Mouse (Mus musculus) midbrain, embryonic 14.5 days (tissue): ENCODE measurements at regions not wholly inside any gene's neighbourhood (a gene's known extent, or its start where the extent isn't known, plus 50 kb on each side); places are given as distances from the start of the nearest gene placed in this dataset.

Experiments
- ATAC-seq: fragments of 200-750 bp; cut with Nextera tagmentation; 2 replicates; pipeline ENCODE4 v1.8.0; 2017; ENCODE audit warnings: moderate number of reproducible peaks, moderate library complexity; ENCODE audit not compliant: low FRiP score, low TSS enrichment
- DNase-seq: peaks from one replicate; pipeline ENCODE4 v3.0.0-alpha.2; 2015
- H3K27ac ChIP-seq: fragments of 300-500 bp; sonication (generic); replicated peaks from 2 replicates; pipeline ENCODE4 v1.5.1; 2014; ENCODE audit warnings: mild to moderate bottlenecking, low read depth, low read length, moderate library complexity
- H3K27me3 ChIP-seq: fragments of 300-500 bp; sonication (generic); 2 replicates; pipeline ENCODE4 v1.6.1; 2014; ENCODE audit warnings: low read length, control low read depth, mixed read lengths; ENCODE audit not compliant: control insufficient read depth, insufficient read depth
- H3K36me3 ChIP-seq: fragments of 300-500 bp; sonication (generic); 2 replicates; pipeline ENCODE4 v1.6.1; 2014; ENCODE audit warnings: low read length, control low read depth; ENCODE audit not compliant: control insufficient read depth, insufficient read depth
- H3K4me1 ChIP-seq: fragments of 300-500 bp; sonication (generic); 2 replicates; pipeline ENCODE4 v1.6.1; 2014; ENCODE audit warnings: mild to moderate bottlenecking, antibody characterized with exemption, low read length, control low read depth; ENCODE audit not compliant: control insufficient read depth, insufficient read depth
- H3K4me2 ChIP-seq: fragments of 300-500 bp; sonication (generic); 2 replicates; pipeline ENCODE4 v1.6.1; 2014; ENCODE audit warnings: mild to moderate bottlenecking, low read length, moderate library complexity
- H3K4me3 ChIP-seq: fragments of 300-500 bp; sonication (generic); replicated peaks from 2 replicates; pipeline ENCODE4 v1.5.1; 2014; ENCODE audit warnings: low read depth, low read length
- H3K9ac ChIP-seq: fragments of 300-500 bp; sonication (generic); replicated peaks from 2 replicates; pipeline ENCODE4 v1.6.1; 2014; ENCODE audit warnings: mild to moderate bottlenecking, low read length, moderate library complexity
- H3K9me3 ChIP-seq: fragments of 300-500 bp; sonication (generic); 2 replicates; pipeline ENCODE4 v1.6.1; 2016; ENCODE audit warnings: low read length, control low read depth, mixed read lengths; ENCODE audit not compliant: control insufficient read depth
- WGBS: fragments of 180-500 bp; shearing (Covaris S2); extraction: QIAGEN DNeasy Blood & Tissue Kit; methylation state at CpG from one replicate; pipeline ENCODE4 v1.1.7; 2014; 5-methylcytosine and 5-hydroxymethylcytosine counted together

- Histone ChIP-seq H3K27me3 (no peaks in the 10 kb centered on the region), H3K9ac (no peak overlapping the region), H3K27ac (no peak overlapping the region), H3K4me3 (no peak overlapping the region), H3K9me3 (no peaks in the 10 kb centered on the region), H3K36me3 (no peaks in the 10 kb centered on the region), H3K4me1 (no peaks in the 10 kb centered on the region), H3K4me2 (no peak overlapping the region)
- 65% methylated on average over 8 of the region's 8 CpGs for WGBS
- DNase-seq (no peak), ATAC-seq (no peak)
These were observed 100.4 kb upstream of the Tbx3 start for GRCm38 (mm10) chr5:119570054-119570453.

- ATAC-seq (no peak), DNase-seq (no peak)
- Histone ChIP-seq H3K27me3 (no peaks in the 10 kb centered on the region), H3K27ac (no peak overlapping the region), H3K9me3 (no peaks in the 10 kb centered on the region), H3K4me1 (no peaks in the 10 kb centered on the region), H3K36me3 (no peaks in the 10 kb centered on the region), H3K4me2 (no peak overlapping the region), H3K4me3 (no peak overlapping the region), H3K9ac (no peak overlapping the region)
- WGBS: 95% methylated on average over 3 of the region's 3 CpGs
These were observed 98.8 kb upstream of the Tbx3 start for GRCm38 (mm10) chr5:119571644-119572043.

- ATAC-seq (no peak), DNase-seq (no peak)
- Histone ChIP-seq H3K4me2 (no peak overlapping the region), H3K36me3 (no peaks in the 10 kb centered on the region), H3K4me3 (no peak overlapping the region), H3K27me3 (no peaks in the 10 kb centered on the region), H3K9ac (no peak overlapping the region), H3K9me3 (no peaks in the 10 kb centered on the region), H3K27ac (no peak overlapping the region), H3K4me1 (no peaks in the 10 kb centered on the region)
- 62% methylated on average over 14 of the region's 14 CpGs for WGBS
These were observed 95.3 kb upstream of the Tbx3 start for GRCm38 (mm10) chr5:119575124-119575523.

GRCm38 (mm10) chr5:119579288-119579687, 91.2 kb upstream of the Tbx3 start:
- 91% methylated on average over 2 of the region's 2 CpGs for WGBS
- ATAC-seq: no peak
- no peak overlapping the region for H3K4me3 ChIP-seq

DNA sequence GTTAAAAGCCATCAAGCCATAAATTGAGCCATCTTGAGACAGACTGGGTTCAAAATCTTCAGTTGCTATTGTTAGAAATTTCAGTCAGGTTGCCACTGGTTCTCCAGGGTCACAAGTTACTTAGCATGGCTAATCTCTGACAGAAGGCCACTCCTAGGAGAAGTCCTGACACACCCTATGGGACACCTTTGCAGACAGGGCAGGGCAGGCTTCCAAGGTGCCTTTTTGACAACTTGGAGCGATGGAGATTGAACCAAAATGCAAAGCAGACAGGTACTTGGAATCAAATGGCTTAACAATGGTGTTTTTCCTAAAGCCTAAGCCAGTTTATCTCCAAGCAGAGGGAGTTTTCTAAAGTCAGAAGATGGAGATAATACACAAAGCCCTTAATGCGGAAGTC, 90.7 kb upstream of the Tbx3 start:
- Histone ChIP-seq H3K9me3 (no peaks in the 10 kb centered on the region), H3K36me3 (no peaks in the 10 kb centered on the region), H3K4me1 (no peaks in the 10 kb centered on the region), H3K4me2 (no peak overlapping the region), H3K4me3 (no peak overlapping the region), H3K27ac (no peak overlapping the region), H3K9ac (no peak overlapping the region), H3K27me3 (no peaks in the 10 kb centered on the region)
- no peak for ATAC-seq
- no peak for DNase-seq
- WGBS: 85% methylated on average over 2 of the region's 2 CpGs

More at GRCm38 (mm10) chr5:119579288-119579687, 91.2 kb upstream of the Tbx3 start:
- Histone ChIP-seq H3K36me3 (no peaks in the 10 kb centered on the region), H3K9ac (no peak overlapping the region), H3K27me3 (no peaks in the 10 kb centered on the region), H3K9me3 (no peaks in the 10 kb centered on the region), H3K4me1 (no peaks in the 10 kb centered on the region), H3K4me2 (no peak overlapping the region), H3K27ac (no peak overlapping the region)
- DNase-seq: no peak

DNA sequence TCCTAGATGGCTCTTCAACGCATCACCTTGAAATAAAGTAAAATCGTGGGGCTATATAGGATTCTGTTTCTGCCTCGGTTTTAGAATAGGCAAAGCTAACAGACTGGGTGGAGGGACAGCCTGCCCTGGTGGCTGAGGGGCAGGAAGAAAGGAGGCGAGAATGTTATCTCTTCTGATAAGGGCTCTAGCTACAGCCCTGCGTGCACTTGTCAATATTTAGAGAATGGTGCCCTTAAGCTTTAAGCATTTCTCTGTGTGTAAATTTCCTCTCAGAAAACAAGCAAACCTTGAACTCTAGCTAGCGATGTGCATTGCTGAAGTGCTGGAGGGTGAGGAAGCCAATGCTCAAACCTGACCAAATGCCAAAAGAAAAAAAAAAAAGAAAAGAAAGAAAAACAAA, 90.1 kb upstream of the Tbx3 start:
- no peak overlapping the region for H3K27ac ChIP-seq
- H3K9me3 ChIP-seq: no peaks in the 10 kb centered on the region
- no peaks in the 10 kb centered on the region for H3K27me3 ChIP-seq
- H3K4me3 ChIP-seq: no peak overlapping the region
- no peaks in the 10 kb centered on the region for H3K4me1 ChIP-seq
- DNase-seq (no peak), ATAC-seq (no peak)
- 87% methylated on average over 6 of the region's 6 CpGs for WGBS
- no peak overlapping the region for H3K9ac ChIP-seq
- H3K4me2 ChIP-seq: no peak overlapping the region
- H3K36me3 ChIP-seq: no peaks in the 10 kb centered on the region

DNA sequence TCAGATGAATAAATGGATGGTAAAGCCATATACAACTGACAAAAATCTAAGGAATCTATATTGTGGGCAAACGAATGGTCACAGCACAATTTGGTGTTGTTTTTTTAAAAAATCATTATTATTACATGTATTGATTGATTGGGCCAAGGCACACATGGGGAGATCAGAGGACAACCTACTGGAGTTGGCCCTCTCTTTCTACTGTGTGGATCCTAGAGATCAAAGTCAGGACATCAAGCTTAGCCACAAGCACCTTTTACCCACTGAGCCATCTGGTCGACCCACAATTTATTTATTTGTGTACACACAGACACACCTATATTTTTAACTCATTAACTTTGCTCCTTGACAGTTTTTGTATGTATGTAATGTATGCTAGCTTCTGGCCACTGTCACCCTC, 89.7 kb upstream of the Tbx3 start:
- WGBS: 86% methylated on average over 2 of the region's 2 CpGs
- no peaks in the 10 kb centered on the region for H3K27me3 ChIP-seq

DNA sequence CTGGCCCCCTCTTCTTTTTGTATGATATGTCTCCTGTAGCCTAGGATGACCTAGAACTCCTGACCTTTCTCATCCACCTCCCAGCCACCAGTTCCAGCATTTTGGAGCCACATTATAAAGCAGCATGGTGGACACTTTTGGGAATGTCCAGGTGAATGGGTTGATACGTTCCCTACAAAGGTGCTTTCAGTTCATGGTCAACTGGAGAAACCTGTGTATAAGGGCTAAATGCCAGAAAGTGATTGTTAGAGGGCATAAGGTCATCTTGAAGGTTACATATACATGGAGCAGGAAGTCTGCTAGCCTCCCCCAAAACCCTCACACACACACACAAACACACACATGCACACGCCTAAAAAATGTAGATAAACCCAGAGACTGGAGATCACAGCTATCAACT, 86.1 kb upstream of the Tbx3 start:
- ATAC-seq: no peak
- Histone ChIP-seq H3K9ac (no peak overlapping the region), H3K9me3 (no peaks in the 10 kb centered on the region), H3K27me3 (no peaks in the 10 kb centered on the region), H3K4me3 (no peak overlapping the region), H3K4me2 (no peak overlapping the region), H3K36me3 (no peaks in the 10 kb centered on the region), H3K4me1 (peaks cover 3% of the 10 kb centered on the region; the same call in 1 of the 2 replicates), H3K27ac (no peak overlapping the region)
- no peak for DNase-seq
- WGBS: 84% methylated on average over 2 of the region's 2 CpGs

More for the DNA sequence above, 89.7 kb upstream of the Tbx3 start:
- Histone ChIP-seq H3K36me3 (no peaks in the 10 kb centered on the region), H3K9me3 (no peaks in the 10 kb centered on the region), H3K4me1 (no peaks in the 10 kb centered on the region), H3K27ac (no peak overlapping the region), H3K4me2 (no peak overlapping the region), H3K9ac (no peak overlapping the region), H3K4me3 (no peak overlapping the region)
- DNase-seq (no peak), ATAC-seq (no peak)

GRCm38 (mm10) chr5:119584914-119585313, 85.6 kb upstream of the Tbx3 start:
- Histone ChIP-seq H3K9me3 (no peaks in the 10 kb centered on the region), H3K4me2 (no peak overlapping the region), H3K27ac (no peak overlapping the region), H3K27me3 (no peaks in the 10 kb centered on the region), H3K4me3 (no peak overlapping the region), H3K9ac (no peak overlapping the region), H3K4me1 (peaks cover 3% of the 10 kb centered on the region; the same call in 1 of the 2 replicates), H3K36me3 (no peaks in the 10 kb centered on the region)
- ATAC-seq (no peak), DNase-seq (no peak)
- WGBS: 96% methylated on average over 5 of the region's 5 CpGs
